Mouse (Mus musculus): Measurements from ENCODE around the gene Serpinb1a.

Serpinb1a gene

DNA sequence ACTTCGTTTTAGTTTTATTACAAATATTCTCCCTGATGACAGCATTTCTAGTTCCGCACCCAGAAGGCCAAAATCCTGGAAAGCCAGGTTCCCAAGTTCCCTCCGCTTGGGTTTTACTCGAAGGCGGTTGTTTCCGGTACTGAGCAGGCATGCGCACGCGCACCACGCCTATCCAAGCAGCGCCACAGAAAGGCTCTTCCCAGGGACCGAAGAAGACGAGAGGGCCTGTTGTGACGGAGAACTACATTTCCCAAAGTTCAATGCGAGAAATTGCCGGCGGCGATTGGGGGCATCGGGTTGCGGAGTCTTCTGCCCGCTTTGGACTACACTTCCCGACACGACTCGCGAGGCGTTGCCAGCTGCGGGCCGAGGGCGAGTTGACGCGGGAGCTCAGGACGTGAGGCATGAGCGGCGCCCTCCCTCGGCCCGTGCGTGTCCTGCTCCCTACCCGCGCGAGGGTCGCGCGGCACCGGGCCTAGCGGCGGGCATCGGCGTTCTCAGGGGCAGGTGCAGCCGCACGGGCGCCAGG is 49.2 kb downstream of the Serpinb1a start, which contains the start of gene Wrnip1:
Gene Wrnip1 (plus strand): TSS at position 346 of the 529 bp plus-strand sequence.
- in situ Hi-C loops (cut with MboI; ENCODE audit: low sequenced_read_pairs), result no loop called here

DNA sequence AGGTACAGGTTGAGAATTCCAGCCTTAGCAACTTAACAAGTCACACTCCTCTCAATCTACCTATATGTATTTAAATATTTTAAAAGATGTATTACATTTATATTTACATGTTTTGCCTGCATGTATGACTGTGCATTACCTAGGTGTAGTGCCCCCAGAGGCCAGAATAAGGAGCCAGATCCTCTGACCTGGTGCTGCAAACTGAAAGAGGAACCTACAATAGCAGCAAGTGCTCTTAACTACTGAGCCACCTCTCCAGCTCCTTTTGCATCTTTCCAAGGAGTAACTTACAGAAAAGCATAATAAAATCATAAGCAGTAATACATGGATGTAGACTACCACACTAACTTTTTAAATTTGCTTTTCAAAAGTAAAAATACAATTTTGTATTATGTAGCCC is 50.1 kb downstream of the Serpinb1a start:
- in situ Hi-C loops (cut with MboI; ENCODE audit: low sequenced_read_pairs), result no loop called here

DNA sequence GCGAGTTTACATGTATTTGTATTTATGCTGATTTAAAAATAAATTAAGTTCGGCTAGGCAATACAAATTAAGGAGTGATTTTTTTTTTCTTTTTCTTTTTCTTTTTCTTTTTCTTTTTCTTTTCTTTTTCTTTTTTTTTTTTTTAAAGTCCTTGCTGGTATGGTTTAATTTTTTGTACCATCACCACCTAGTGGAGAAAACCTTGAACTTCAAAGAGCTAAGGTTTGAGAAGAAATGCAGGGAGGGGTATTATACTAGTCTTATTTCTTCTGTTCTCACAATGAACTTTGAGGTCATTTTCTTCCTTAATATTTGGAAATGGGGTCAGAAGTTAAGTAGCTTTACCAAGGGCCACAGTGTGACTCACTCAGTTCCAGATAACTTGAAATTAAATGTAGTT is 51.9 kb downstream of the Serpinb1a start:
- in situ Hi-C loops (cut with MboI; ENCODE audit: low sequenced_read_pairs), result no loop called here

- in situ Hi-C loops (cut with MboI; ENCODE audit: low sequenced_read_pairs), result no loop called here
These were observed 53.9 kb downstream of the Serpinb1a start for GRCm38 (mm10) chr13:32797085-32797484.

DNA sequence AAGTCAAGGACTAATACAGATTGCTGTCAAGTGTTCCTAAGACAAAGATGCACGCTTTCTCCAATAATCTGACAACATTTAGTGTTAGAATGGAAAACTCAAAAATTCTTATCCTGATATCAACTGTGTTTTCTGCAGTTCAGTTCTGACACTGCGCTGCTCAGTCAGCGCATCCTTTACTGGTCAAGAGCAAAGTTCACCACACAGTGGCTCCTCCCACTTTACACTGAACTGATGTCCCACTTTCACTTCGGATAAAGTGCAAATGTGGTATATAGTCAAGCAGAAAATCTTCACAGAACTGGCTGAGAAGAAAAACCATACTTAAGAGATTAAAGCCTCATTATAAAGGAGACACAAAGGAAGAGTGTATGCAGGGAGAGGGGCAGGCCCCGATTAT is 55.8 kb downstream of the Serpinb1a start:
- in situ Hi-C loops (cut with MboI; ENCODE audit: low sequenced_read_pairs), result no loop called here

DNA sequence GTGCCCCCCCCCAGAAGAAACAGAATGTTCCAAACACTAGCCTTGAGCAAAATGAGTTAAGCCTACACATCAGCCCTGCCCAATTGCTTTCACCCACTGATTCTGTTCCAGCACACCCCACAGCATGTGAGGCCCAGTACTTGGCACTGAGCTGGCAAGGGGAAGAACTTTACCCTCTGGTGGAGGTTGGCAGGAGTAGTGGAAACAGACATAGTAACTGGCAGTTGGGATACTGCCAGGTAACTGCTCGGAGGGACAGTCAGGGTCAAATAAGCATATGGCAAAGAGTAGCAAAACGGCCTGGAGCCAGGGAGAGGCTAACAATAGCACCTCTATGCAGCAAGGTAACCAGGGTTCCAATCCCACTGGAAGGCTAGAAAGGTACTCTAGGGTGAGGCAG is 56.4 kb downstream of the Serpinb1a start:
- in situ Hi-C loops (cut with MboI; ENCODE audit: low sequenced_read_pairs), result no loop called here

All from CH12F3 (cell line).